Mouse (Mus musculus): ENCODE results near the gene Gm19345.
A peak's percentile ranks its signal among the peaks of the same experiment; 100 is the strongest.

Gene Gm19345

GRCm38 (mm10) chr7:19851858-19852570 is at the start of gene Gm19345:
Gm19345 (plus strand) TSS chr7:19852003.
- DNase-seq (ENCODE audit: low read depth): peak; percentile 60

GRCm38 (mm10) chr7:19802995-19803394 is 48.8 kb upstream of the Gm19345 start:
- peak; percentile 87 for DNase-seq (ENCODE audit: low read depth)

DNA sequence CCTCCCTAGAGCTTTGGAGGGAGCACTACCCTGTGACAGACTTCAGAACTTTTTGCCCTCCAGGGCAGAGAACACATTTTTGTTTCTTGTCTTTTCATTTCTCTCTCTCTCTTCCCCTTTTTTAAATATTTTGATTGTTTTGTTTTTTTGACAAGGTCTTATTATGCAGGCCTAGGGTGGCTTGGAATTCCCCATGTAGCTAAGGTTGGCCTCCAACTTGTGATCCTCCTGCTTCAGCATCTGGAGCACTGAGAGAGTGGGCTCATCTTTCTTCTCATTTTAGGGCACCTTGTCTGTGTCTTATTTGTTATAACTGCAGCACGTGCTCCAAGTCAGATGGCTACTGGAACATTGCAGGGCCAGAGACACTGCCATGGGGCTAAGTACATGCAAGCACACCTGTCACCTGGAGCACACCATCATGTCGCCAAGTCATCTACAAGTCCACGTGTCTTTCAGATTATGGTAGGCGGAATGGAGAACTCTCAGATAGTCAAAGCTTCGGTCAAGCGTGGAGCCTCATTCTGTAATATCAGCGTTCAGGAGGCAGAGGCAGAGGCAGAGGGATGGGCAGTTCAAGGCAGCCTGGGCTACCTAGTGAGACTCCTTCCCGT is 45.3 kb upstream of the Gm19345 start:
- peak; percentile 24 for DNase-seq (ENCODE audit: low read depth)

DNA sequence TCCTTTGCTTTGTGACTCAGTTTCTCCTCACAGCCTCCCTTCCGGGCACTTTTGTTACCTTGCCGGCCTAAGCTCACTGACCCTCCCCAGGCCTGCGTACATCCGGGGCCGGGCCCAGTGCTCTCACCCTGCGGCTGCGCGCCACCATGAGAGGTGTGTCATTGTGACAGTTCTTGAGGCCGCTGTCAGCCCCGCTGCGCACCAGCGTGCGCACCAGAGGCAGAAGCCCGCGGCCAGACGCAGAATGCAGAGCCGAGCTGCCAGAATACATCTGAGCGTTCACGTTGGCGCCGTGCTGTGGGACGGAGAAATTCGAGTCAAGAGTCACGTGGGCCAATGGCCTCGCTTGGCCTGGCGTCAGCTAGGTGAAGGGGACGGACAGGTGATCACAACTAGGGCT is 42.4 kb upstream of the Gm19345 start:
- no peak for DNase-seq (ENCODE audit: low read depth)

DNA sequence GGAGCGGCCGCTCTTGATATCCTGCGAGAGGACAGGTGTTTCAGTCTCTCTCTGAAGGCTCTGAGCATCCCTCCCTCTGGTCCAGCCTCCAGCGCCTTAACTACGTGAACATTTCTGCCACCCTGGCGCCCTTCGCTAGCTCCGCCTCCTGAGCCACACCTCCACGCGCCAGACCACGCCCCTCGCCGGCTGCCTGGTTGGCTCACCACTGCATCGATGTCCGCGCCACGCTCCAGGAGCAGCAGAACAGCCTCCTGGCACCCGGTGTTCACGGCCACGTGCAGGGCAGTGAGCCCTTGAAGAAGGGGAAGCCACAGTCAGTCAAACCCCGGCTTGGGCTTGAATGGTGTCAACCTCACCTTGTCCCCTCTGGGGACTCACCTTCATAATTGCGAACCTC is 40.7 kb upstream of the Gm19345 start:
- DNase-seq (ENCODE audit: low read depth): no peak

DNA sequence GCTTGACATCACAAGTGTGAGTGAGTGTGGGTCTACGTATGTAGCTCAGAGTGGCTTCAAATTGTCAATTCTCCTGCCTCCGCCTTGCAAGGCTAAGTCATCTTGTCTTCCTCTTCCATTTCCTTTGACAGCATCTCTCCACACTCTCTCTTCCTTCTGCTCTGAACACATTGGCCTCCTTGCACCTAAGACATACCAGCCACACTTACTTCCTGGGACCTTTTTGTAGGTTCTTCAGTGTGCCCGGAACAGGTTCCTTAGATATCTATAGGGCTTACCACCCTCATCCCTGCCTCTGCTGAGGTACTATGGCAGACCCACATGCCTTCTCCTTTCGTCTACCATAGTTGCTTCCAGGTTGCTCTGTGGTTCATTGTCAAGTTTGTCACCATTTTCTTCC is 38.6 kb upstream of the Gm19345 start:
- DNase-seq (ENCODE audit: low read depth): peak; percentile 19

- DNase-seq (ENCODE audit: low read depth): peak; percentile 22
Measured at GRCm38 (mm10) chr7:19813579-19814122, 38.2 kb upstream of the Gm19345 start.

DNA sequence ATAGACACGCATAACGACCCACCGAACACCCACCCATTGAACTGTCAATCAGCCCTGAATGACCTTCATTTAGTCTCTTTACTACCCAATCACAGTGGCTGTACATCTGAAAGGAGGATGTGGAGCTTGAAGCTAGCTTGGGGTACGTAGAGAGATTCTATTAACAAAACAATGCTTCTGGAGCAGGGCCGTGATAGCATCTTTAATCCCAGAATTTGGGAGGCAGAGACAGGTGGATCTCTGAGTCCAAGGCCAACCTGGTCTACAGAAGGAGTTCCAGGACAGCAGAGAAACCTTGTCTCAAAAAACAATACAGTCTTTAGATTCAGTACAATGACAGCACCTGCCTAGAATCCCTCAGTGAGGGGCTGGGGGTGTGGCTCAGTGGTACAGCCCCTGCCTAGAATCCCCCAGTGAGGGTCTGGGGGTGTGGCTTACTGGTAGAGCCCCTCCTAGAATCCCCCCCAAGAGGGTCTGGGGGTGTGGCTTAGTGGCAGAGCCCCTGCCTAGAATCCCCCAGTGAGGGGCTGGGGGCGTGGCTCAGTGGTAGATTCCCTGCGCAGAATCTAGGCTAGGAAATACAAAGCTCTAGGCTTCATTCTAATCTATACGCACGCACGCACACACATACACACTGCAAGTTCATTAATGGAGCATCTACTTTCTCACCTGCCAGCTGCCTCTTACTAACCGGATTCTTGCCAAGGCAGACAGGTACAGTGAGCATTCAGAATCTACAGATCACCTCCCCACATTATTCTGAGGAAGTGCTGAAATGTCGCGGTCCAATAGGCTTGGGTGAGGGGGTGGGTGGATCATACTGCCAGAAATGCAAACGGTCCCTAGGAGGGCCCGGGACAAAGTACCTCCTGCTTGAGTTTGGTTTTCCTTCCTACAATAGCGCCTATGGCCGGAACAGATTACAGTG is 36.2 kb upstream of the Gm19345 start:
- DNase-seq (ENCODE audit: low read depth): peak; percentile 35

DNA sequence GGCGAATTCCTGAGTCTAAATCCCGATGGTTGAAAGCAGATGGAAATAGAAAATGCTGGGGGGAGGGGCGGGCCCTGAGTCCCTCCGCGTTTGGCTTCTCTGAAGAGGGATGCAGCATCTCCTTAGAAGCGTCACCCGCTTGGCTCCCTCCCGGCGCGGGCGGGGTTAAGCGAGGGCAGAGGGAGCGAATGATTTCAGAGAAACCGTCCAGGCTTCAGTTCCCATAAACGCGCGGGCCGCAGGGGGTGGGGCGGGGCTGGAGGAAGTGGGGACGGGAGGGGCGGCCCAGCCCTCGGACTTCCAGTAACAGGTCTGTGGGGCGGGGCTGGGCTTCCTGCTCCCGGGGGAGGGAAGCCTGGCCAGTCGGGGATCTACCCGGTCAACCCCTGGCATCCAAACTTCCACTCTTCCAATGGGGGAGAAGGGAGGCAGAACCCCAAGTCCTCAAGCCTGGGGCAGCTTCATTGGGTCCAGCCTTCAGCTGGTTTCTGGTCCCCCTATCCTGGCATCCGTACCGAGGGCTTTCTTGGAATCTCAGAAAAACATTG is 35.5 kb upstream of the Gm19345 start:
- peak; percentile 89 for DNase-seq (ENCODE audit: low read depth)

DNA sequence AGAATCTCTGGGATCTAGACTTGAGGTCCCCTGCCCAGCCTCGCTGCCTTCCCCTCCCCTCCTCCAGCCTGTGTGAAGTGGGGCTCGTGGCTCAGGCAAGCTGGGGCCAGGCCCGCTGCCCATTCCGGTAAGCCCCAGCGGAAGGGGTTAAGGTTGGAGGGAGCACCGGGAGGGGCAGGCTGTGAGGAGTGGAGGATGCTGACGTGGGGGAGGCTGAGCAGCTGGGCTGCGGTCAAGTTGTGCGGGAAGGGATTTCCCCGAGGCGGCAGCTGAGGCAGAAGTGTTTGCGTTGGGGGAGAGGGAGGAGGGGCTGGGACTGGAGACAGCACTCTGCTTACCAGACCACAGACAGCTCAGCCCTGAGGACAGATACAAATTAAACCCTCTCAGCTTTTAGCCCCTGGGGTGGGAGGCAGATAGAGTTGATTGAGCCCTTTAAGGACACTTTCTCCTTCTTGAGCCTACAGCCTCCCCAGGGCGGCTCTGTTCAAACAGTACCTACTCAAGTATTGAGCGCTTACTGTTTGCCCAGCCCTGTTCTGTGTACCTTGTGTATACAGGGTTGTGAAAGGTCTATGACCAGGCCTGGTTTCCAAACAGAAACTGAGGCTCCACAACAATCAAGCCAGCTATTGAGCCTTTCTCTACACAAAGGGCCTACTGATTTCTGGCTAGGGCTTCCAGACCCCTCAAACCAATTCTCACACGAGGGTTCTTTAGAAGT is 34.3 kb upstream of the Gm19345 start:
- peak; percentile 96 for DNase-seq (ENCODE audit: low read depth)

DNA sequence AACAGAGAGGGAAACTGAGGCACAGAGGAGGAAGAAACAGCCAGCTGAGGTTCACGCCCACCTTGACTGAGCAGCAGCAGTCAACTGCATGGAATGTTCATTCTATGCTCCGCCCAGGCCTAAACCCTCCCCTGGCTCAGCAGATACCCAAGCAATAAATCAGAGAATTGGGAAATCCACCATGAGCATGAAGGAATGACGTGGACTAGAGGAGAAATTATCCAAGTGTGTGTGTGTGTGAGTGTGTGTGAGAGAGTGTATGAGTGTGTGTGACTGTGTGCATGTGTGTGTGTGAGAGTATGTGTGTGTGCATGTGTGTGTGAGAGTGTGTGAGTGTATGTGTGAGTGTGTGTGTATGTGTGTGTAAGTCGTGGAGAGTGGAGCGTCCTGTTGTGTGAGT is 33.4 kb upstream of the Gm19345 start:
- no peak for DNase-seq (ENCODE audit: low read depth)

DNA sequence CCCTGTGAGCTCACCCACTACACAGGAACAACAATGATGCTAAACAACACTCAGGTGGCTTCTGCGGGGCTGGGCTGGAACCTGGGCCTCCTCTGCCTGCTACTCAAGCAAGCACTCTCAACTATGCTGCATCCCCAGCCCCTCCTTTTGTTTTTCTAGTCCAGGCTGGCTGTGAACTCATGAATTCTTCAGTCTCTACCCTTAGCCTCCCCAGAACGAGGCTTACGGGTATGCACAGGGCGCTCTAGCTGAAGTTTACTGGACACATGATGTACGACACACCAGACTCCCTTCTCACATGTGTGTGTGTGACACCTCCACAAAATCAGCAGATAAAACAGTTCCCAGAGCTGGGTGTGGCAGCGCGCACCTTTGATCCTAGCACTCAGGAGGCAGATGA is 32.9 kb upstream of the Gm19345 start:
- peak; percentile 62 for DNase-seq (ENCODE audit: low read depth)

DNA sequence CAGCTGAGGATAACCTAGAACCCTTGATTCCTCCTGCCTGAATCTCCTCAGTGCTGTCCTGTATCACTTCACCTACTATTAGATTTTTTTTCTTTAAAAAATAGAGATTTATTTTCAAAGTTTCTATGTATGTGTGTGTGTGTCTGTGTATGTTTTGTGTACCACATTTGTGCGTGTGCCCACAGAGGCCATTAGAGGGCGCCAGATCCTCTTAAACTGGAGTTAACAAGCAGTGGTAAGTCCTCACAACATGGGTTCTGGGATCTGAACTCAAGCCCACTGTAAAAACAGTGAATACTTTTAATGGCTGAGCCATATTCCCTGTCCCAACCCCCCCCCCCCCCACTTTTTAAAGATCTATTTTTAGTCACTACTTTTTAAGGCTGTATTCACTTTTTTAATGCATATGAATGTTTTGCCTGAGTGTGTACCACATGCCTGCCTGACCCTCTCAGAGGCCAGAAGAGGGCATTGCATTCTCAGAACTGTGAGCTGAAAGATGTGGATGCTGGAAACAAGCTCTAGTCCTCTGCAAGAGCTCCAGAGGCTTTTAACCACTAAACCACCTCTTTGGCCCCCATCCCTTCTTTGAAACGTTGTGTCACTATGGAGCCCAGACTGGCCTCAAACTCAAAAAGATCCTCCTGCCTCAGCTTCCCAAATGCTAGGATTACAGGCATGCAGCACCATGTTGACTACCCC is 31.3 kb upstream of the Gm19345 start:
- peak; percentile 82 for DNase-seq (ENCODE audit: low read depth)

- peak; percentile 60 for DNase-seq (ENCODE audit: low read depth)
Measured at GRCm38 (mm10) chr7:19821633-19822032, 30.2 kb upstream of the Gm19345 start.

DNA sequence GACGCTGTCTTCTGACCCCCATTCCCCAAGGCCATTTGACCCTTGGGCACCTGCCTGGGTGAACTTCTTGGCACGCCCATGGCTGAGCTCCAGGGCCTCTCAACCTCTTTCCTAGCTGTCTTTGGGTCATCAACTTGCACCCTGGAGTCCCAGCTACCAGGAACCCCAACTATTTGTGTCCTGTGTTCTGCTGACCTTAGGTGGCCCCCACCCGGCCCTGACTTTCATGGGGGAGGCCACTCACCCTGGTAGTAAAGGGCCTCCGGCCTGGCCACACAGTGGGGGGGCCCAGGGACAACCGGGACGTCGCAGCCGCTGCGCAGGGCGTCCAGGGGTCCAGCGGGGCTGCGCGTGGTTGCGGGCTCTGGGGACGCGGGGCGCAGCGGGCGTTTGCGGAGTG is 29.6 kb upstream of the Gm19345 start:
- DNase-seq (ENCODE audit: low read depth): peak; percentile 52

- peak; percentile 91 for DNase-seq (ENCODE audit: low read depth)
Measured at GRCm38 (mm10) chr7:19822604-19823058, 29.2 kb upstream of the Gm19345 start, which contains the start of gene Bcl3. Bcl3 (minus strand) TSS chr7:19822770.

DNA sequence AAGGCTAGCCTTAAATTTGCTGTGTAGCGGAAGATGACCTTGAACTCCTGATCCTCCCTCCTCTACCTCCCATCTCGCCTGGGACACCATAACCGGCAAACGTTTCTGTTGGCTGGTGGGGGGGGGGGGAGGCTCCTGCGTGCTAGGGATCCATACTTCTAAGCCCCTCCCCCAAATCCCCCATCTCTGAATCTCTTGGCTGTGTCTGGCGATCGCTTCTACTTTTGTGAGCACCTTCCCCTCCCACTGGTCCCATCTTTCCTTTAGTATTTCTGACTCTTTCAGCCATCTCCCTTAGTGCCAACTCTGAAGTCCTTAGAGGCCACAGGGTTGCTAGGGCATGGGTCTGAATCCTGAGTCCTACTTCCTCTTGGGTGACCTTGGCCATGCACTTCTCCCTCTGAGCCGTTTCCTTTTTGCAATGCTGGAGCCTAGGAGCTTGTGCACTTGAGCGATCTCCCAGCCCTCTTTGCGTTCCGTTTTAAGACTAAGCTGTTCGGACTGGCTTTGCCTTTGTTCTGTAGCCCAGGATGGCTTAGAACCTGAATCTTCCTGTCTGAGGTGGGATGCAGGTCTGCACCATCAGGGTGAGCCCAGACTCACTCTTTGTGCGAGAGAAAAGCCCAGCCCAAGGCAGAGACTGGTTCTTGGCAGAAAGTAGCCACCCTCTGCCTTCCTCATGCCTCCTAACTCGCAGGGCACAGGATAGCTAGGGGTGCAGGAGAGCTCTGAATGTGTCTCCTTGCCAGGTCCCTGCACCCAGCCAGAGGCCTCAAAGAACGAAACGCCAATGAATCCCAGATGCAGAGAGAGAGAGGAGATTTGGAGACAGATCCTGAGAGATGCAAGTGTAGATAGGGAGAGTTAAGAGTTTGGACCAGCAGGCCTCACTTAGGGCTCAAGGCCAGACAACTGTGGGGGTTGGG is 28.3 kb upstream of the Gm19345 start:
- no peak for DNase-seq (ENCODE audit: low read depth)

- DNase-seq (ENCODE audit: low read depth): peak; percentile 97
Measured at GRCm38 (mm10) chr7:19824182-19824973, 27.4 kb upstream of the Gm19345 start.

- DNase-seq (ENCODE audit: low read depth): no peak
Measured at GRCm38 (mm10) chr7:19826756-19827155, 25.0 kb upstream of the Gm19345 start.

Data from induced T-regulatory cell, adult 2 months (primary cell).